Mouse (Mus musculus) CH12.LX (cell line): Measurements from ENCODE around the gene Numb.

Experiments used
- CTCF ChIP-seq, 2 experiments: IDR thresholded peaks in 1 of 2; conservative IDR thresholded peaks in 1 of 2; 2 replicates each; pipeline ENCODE4 v1.5.1; 2011 to 2012; ENCODE audit warnings: low read depth in 2 of 2, low read length in 2 of 2, improper control_type of control experiment in 1 of 2, inconsistent platforms in 1 of 2, mild to moderate bottlenecking in 1 of 2, moderate library complexity in 1 of 2
- MAZ ChIP-seq: IDR thresholded peaks from 2 replicates; pipeline ENCODE4 v1.6.1; 2012; ENCODE audit warnings: low read depth, mild to moderate bottlenecking, inconsistent platforms, low read length, improper control_type of control experiment, moderate library complexity
- MXI1 ChIP-seq: IDR thresholded peaks from 2 replicates; pipeline ENCODE4 v1.6.1; 2011; ENCODE audit warnings: mild to moderate bottlenecking, low read depth, low read length, improper control_type of control experiment
- POLR2A ChIP-seq: IDR thresholded peaks from 2 replicates; pipeline ENCODE4 v1.6.1; 2011; ENCODE audit warnings: low read depth, mild to moderate bottlenecking, improper control_type of control experiment, low read length
- UBTF ChIP-seq: IDR thresholded peaks from 2 replicates; pipeline ENCODE4 v1.6.1; 2012; ENCODE audit warnings: low read depth, mild to moderate bottlenecking, inconsistent platforms, low read length, improper control_type of control experiment, moderate library complexity
- USF1 ChIP-seq: IDR thresholded peaks from 2 replicates; pipeline ENCODE4 v1.6.1; 2014; ENCODE audit warnings: low read depth, mild to moderate bottlenecking, inconsistent platforms, low read length, improper control_type of control experiment
- ZC3H11A ChIP-seq: IDR thresholded peaks from 2 replicates; pipeline ENCODE4 v1.6.1; 2012; ENCODE audit warnings: low read depth, mild to moderate bottlenecking, inconsistent platforms, low read length, improper control_type of control experiment

GRCm38 (mm10) chr12:83939332-83939731, 17.6 kb upstream of the Numb start:
- no peak for TF ChIP-seq MXI1
- no peak for TF ChIP-seq CTCF (conservative IDR thresholded peaks at IDR 0.05 in 1 of 2, IDR thresholded peaks at IDR 0.05 in 1 of 2; ENCODE audit: low read depth in 2 of 2, low read length in 2 of 2)
- no peak for TF ChIP-seq MAZ
- no peak for TF ChIP-seq POLR2A
- no peak for TF ChIP-seq UBTF
- no peak for TF ChIP-seq ZC3H11A
- no peak for TF ChIP-seq USF1
